In the genomic region with DNA sequence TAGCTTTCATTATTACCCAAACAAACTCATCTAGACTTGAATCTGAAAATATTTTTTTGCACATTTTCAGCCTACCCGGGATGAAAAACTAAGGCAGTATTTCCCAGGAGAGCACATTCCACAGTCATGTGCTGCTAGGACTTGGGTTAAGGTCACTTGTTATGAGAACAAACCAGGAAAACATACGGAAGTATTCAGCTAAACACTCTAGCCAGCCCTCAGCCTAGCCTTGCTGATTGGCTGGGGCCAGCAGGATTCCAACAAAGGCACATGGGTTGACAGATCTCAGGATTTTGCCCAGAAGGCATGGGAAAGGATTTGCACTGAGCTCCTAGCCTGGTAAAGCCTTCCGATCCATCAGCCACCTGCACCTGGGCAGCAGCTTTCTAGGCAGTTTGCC, we compare ENCODE assay signal across 15 mouse cellular contexts.
DNase-seq lines count a peak whose midpoint lies in the region; ATAC-seq and TF ChIP-seq lines count a peak whose summit lies in the region.
"Had no signal": no experiment of that assay in that cellular context is flagged by ENCODE, and none has a peak within 500 bp of the region (broad histone marks: within the 10 kb centered on the region; RNA-seq: fewer than 3 reads in every experiment).

No protein-coding gene starts in this region.

- H3K9ac ChIP-seq in heart, embryonic 12.5 days: no peak overlapping the region
- H3K9ac ChIP-seq in liver, postnatal 0 days (replicated peaks): no peak overlapping the region
- H3K9ac ChIP-seq: liver, embryonic 14.5 days; midbrain, embryonic 15.5 days had no signal

- ATAC-seq in heart, embryonic 12.5 days (ENCODE audit: insufficient number of reproducible peaks, low FRiP score): no peak
- ATAC-seq in liver, postnatal 0 days: no peak
- ATAC-seq: CD4-positive, CD25-positive, alpha-beta regulatory T cell, adult 4 months; midbrain, embryonic 15.5 days had no signal

- peaks cover 17% of the 10 kb centered on the region for H3K4me1 ChIP-seq in heart, embryonic 12.5 days (replicated peaks)
- no peaks in the 10 kb centered on the region for H3K4me1 ChIP-seq in liver, postnatal 0 days (ENCODE audit: insufficient read depth)
- H3K4me1 ChIP-seq: midbrain, embryonic 15.5 days had no signal

- H3K9me3 ChIP-seq in heart, embryonic 12.5 days (replicated peaks): no peaks in the 10 kb centered on the region
- H3K9me3 ChIP-seq in liver, postnatal 0 days (ENCODE audit: low read length): no peaks in the 10 kb centered on the region
- H3K9me3 ChIP-seq: limb, embryonic 10.5 days; midbrain, embryonic 15.5 days had no signal

- no peaks in the 10 kb centered on the region for H3K36me3 ChIP-seq in heart, embryonic 12.5 days
- no peaks in the 10 kb centered on the region for H3K36me3 ChIP-seq in liver, postnatal 0 days (replicated peaks; ENCODE audit: insufficient read depth, low read length)
- H3K36me3 ChIP-seq: limb, embryonic 10.5 days; midbrain, embryonic 15.5 days had no signal

- peak; percentile 38 for DNase-seq in heart, adult 8-10 months (ENCODE audit: low spot score)
- peak; percentile 11 for DNase-seq in ovary, postnatal 36 days (ENCODE audit: low spot score)
- DNase-seq in ovary, postnatal 10 days (ENCODE audit: low spot score): no peak
- DNase-seq in kidney, postnatal 25 days: peak; percentile 46 to 72
- DNase-seq in adrenal gland, postnatal 4 days (ENCODE audit: low spot score in 2 of 2): no peak
- no peak for DNase-seq in liver, postnatal 0 days
- DNase-seq: adrenal gland, postnatal 14 days; cerebellum, adult 9-11 months; heart, postnatal 36 days; right cerebral cortex, postnatal 4 days had no signal

- H3K4me2 ChIP-seq in heart, embryonic 12.5 days: no peak overlapping the region
- no peak overlapping the region for H3K4me2 ChIP-seq in liver, postnatal 0 days (ENCODE audit: low read depth, low read length)
- H3K4me2 ChIP-seq: midbrain, embryonic 15.5 days had no signal

- no peaks in the 10 kb centered on the region for H3K27me3 ChIP-seq in heart, embryonic 12.5 days (replicated peaks)
- no peaks in the 10 kb centered on the region for H3K27me3 ChIP-seq in liver, postnatal 0 days (ENCODE audit: insufficient read depth, low read length)
- H3K27me3 ChIP-seq: midbrain, embryonic 15.5 days had no signal

- no peak for TF ChIP-seq CTCF in liver, postnatal 0 days (IDR thresholded peaks at IDR 0.05; ENCODE audit: low read depth)

- 63% methylated on average over 3 of the region's 3 CpGs for WGBS in heart, embryonic 12.5 days
- WGBS in liver, postnatal 0 days (ENCODE audit: insufficient replicate concordance): 79% methylated on average over 3 of the region's 3 CpGs

- no peak overlapping the region for H3K4me3 ChIP-seq in heart, embryonic 12.5 days
- no peak overlapping the region for H3K4me3 ChIP-seq in liver, postnatal 0 days (ENCODE audit: low read depth, low read length)
- H3K4me3 ChIP-seq: limb, embryonic 10.5 days; midbrain, embryonic 15.5 days had no signal

- TF ChIP-seq EP300 in liver, postnatal 0 days (IDR thresholded peaks at IDR 0.05; ENCODE audit: low read depth): no peak

- H3K27ac ChIP-seq in heart, embryonic 12.5 days (ENCODE audit: poor library complexity, severe bottlenecking): no peak overlapping the region
- H3K27ac ChIP-seq in liver, postnatal 0 days (ENCODE audit: low read depth): no peak overlapping the region
- H3K27ac ChIP-seq: limb, embryonic 10.5 days; liver, embryonic 14.5 days; midbrain, embryonic 15.5 days had no signal

Comparison
In these comparisons a context has a peak if more than half of its experiments do, and no peak if none do; other contexts are left out.
1. DNase-seq: peak in heart, adult 8-10 months (single experiment), ovary, postnatal 36 days (single experiment) and kidney, postnatal 25 days (2 of 2); none in ovary, postnatal 10 days (single experiment), adrenal gland, postnatal 4 days (0 of 2) and liver, postnatal 0 days (single experiment).